Mouse (Mus musculus) cerebellum, adult 2 months (tissue): Measurements from ENCODE around the gene Dab2. TPM values are rescaled to one million over a fixed set of nuclear protein-coding genes. Genes with fewer than 3 reads are reported as not detected.

ENCODE experiments used
- DNase-seq, 2 experiments: peaks; one replicate each; pipeline ENCODE4 v3.0.0; 2021
- H3K27ac ChIP-seq: fragments of 200-500 bp; 2 replicates; pipeline ENCODE4 v1.5.1; 2012; ENCODE audit warnings: low read length, control low read depth, inconsistent platforms; ENCODE audit not compliant: insufficient read depth
- H3K27me3 ChIP-seq: fragments of 200-500 bp; 2 replicates; pipeline ENCODE4 v1.6.1; 2012; ENCODE audit warnings: inconsistent platforms, mild to moderate bottlenecking, low read length, moderate library complexity; ENCODE audit not compliant: control insufficient read depth, insufficient read depth
- H3K4me1 ChIP-seq: fragments of 200-500 bp; 2 replicates; pipeline ENCODE4 v1.6.1; 2011; ENCODE audit warnings: low read length; ENCODE audit not compliant: control insufficient read depth, insufficient read depth
- H3K4me3 ChIP-seq: fragments of 200-500 bp; replicated peaks from 2 replicates; pipeline ENCODE3; 2011; ENCODE audit warnings: mild to moderate bottlenecking, low read depth, low read length, control low read depth; ENCODE audit not compliant: insufficient read depth
- CTCF ChIP-seq: fragments of 200-500 bp; IDR thresholded peaks from 2 replicates; pipeline ENCODE4 v1.5.1; 2011; ENCODE audit warnings: low read depth, mild to moderate bottlenecking, control low read depth, low read length, moderate library complexity, borderline replicate concordance; ENCODE audit not compliant: insufficient read depth
- POLR2A ChIP-seq: fragments of 200-500 bp; IDR thresholded peaks from 2 replicates; pipeline ENCODE4 v1.6.1; 2011; ENCODE audit warnings: low read length, control low read depth, borderline replicate concordance; ENCODE audit not compliant: insufficient read depth
- WGBS: fragments of 180-500 bp; shearing (Covaris S2); methylation state at CpG from one replicate; pipeline ENCODE4 v1.1.7; 2018; 5-methylcytosine and 5-hydroxymethylcytosine counted together
- polyA plus RNA-seq: library from polyadenylated mRNA; depleted of rRNA; stranded (reverse); fragments of >200 nt; gene quantifications from 2 replicates; pipeline ENCODE4 v1.2.3, GENCODE M21; 2012

Dab2 gene
- polyA plus RNA-seq, 1 experiment, result 8.2 TPM

- TF ChIP-seq CTCF (no peak), POLR2A (no peak)
- WGBS, result 29% methylated on average over 4 of the region's 4 CpGs
These were observed 10.8 kb downstream of the Dab2 start for GRCm38 (mm10) chr15:6310417-6310816.

GRCm38 (mm10) chr15:6312396-6312795 lies 12.8 kb downstream of the Dab2 start:
- H3K4me3 ChIP-seq, result no peak overlapping the region
- no peak for DNase-seq
- H3K27me3 ChIP-seq, result no peaks in the 10 kb centered on the region
- 95% methylated on average over 3 of the region's 3 CpGs for WGBS
- no peaks in the 10 kb centered on the region for H3K4me1 ChIP-seq
- H3K27ac ChIP-seq, result no peak overlapping the region
- TF ChIP-seq POLR2A (no peak), CTCF (no peak)

More at GRCm38 (mm10) chr15:6310417-6310816, 10.8 kb downstream of the Dab2 start:
- Histone ChIP-seq H3K4me3 (no peak overlapping the region), H3K27ac (no peak overlapping the region), H3K27me3 (no peaks in the 10 kb centered on the region), H3K4me1 (no peaks in the 10 kb centered on the region)
- DNase-seq, result no peak

- H3K4me3 ChIP-seq, result no peak overlapping the region
- TF ChIP-seq POLR2A, result no peak
- TF ChIP-seq CTCF, result no peak
- no peaks in the 10 kb centered on the region for H3K27me3 ChIP-seq
- no peaks in the 10 kb centered on the region for H3K4me1 ChIP-seq
- DNase-seq, result no peak
- H3K27ac ChIP-seq, result no peak overlapping the region
- 95% methylated on average over 6 of the region's 6 CpGs for WGBS
These were observed 19.8 kb downstream of the Dab2 start for GRCm38 (mm10) chr15:6319352-6319751.

- TF ChIP-seq POLR2A, result no peak
- no peaks in the 10 kb centered on the region for H3K4me1 ChIP-seq
- DNase-seq, result no peak
- no peak overlapping the region for H3K4me3 ChIP-seq
- WGBS, result 46% methylated on average over 5 of the region's 5 CpGs
- H3K27ac ChIP-seq, result no peak overlapping the region
- H3K27me3 ChIP-seq, result no peaks in the 10 kb centered on the region
These were observed 20.9 kb downstream of the Dab2 start for GRCm38 (mm10) chr15:6320501-6320900.

GRCm38 (mm10) chr15:6321263-6321662 lies 21.7 kb downstream of the Dab2 start:
- H3K27me3 ChIP-seq, result no peaks in the 10 kb centered on the region
- TF ChIP-seq POLR2A, result no peak
- no peak for TF ChIP-seq CTCF
- no peak for DNase-seq
- no peaks in the 10 kb centered on the region for H3K4me1 ChIP-seq
- 85% methylated on average over 4 of the region's 4 CpGs for WGBS
- H3K27ac ChIP-seq, result no peak overlapping the region
- H3K4me3 ChIP-seq, result no peak overlapping the region

GRCm38 (mm10) chr15:6322311-6322710 lies 22.7 kb downstream of the Dab2 start:
- no peaks in the 10 kb centered on the region for H3K27me3 ChIP-seq
- no peaks in the 10 kb centered on the region for H3K4me1 ChIP-seq
- no peak for DNase-seq
- no peak overlapping the region for H3K27ac ChIP-seq
- no peak overlapping the region for H3K4me3 ChIP-seq
- TF ChIP-seq CTCF, result no peak
- no peak for TF ChIP-seq POLR2A
- WGBS, result 53% methylated on average over 5 of the region's 5 CpGs

GRCm38 (mm10) chr15:6323577-6323976 lies 24.0 kb downstream of the Dab2 start:
- no peaks in the 10 kb centered on the region for H3K4me1 ChIP-seq
- H3K27ac ChIP-seq, result no peak overlapping the region
- H3K27me3 ChIP-seq, result no peaks in the 10 kb centered on the region
- H3K4me3 ChIP-seq, result no peak overlapping the region
- no peak for DNase-seq
- no peak for TF ChIP-seq POLR2A
- TF ChIP-seq CTCF, result no peak
- WGBS, result 38% methylated on average over 7 of the region's 7 CpGs

- 79% methylated on average over 4 of the region's 4 CpGs for WGBS
- TF ChIP-seq CTCF (no peak), POLR2A (no peak)
These were observed 25.9 kb downstream of the Dab2 start for GRCm38 (mm10) chr15:6325443-6325842.

More at GRCm38 (mm10) chr15:6325443-6325842, 25.9 kb downstream of the Dab2 start:
- Histone ChIP-seq H3K4me3 (no peak overlapping the region), H3K27me3 (no peaks in the 10 kb centered on the region), H3K27ac (no peak overlapping the region), H3K4me1 (no peaks in the 10 kb centered on the region)
- no peak for DNase-seq
